Mouse (Mus musculus) midbrain, embryonic 11.5 days (tissue): ENCODE measurements at regions not wholly inside any gene's neighbourhood (a gene's known extent, or its start where the extent isn't known, plus 50 kb on each side); places are given as distances from the start of the nearest gene placed in this dataset.

Experiments used
- ATAC-seq: fragments of 200-750 bp; cut with Nextera tagmentation; 2 replicates; pipeline ENCODE4 v1.8.0; 2017; ENCODE audit warnings: moderate TSS enrichment, moderate library complexity; ENCODE audit not compliant: low FRiP score
- DNase-seq: peaks from one replicate; pipeline ENCODE4 v3.0.0; 2015; ENCODE audit warnings: low spot score; ENCODE audit errors: missing footprints
- H3K27ac ChIP-seq: fragments of 300-500 bp; sonication (generic); 2 replicates; pipeline ENCODE4 v1.5.1; 2014; ENCODE audit warnings: low read depth, low read length
- H3K27me3 ChIP-seq: fragments of 300-500 bp; sonication (generic); 2 replicates; pipeline ENCODE4 v1.6.1; 2014; ENCODE audit warnings: mild to moderate bottlenecking, low read length, moderate library complexity, mixed read lengths; ENCODE audit not compliant: control insufficient read depth, insufficient read depth
- H3K36me3 ChIP-seq: fragments of 300-500 bp; sonication (generic); 2 replicates; pipeline ENCODE4 v1.6.1; 2014; ENCODE audit warnings: mild to moderate bottlenecking, low read length, moderate library complexity, mixed read lengths; ENCODE audit not compliant: control insufficient read depth, insufficient read depth
- H3K4me1 ChIP-seq: fragments of 300-500 bp; sonication (generic); 2 replicates; pipeline ENCODE4 v1.6.1; 2014; ENCODE audit warnings: low read length; ENCODE audit not compliant: control insufficient read depth, insufficient read depth
- H3K4me2 ChIP-seq: fragments of 300-500 bp; sonication (generic); 2 replicates; pipeline ENCODE4 v1.6.1; 2014; ENCODE audit warnings: mild to moderate bottlenecking, moderate library complexity
- H3K4me3 ChIP-seq: fragments of 300-500 bp; sonication (generic); 2 replicates; pipeline ENCODE4 v1.5.1; 2014; ENCODE audit warnings: low read depth, low read length
- H3K9ac ChIP-seq: fragments of 300-500 bp; sonication (generic); 2 replicates; pipeline ENCODE4 v1.6.1; 2014; ENCODE audit warnings: low read length
- H3K9me3 ChIP-seq: fragments of 300-500 bp; sonication (generic); 2 replicates; pipeline ENCODE4 v1.6.1; 2016; ENCODE audit warnings: low read length; ENCODE audit not compliant: control insufficient read depth
- WGBS: fragments of 180-500 bp; shearing (Covaris S2); extraction: QIAGEN DNeasy Blood & Tissue Kit; methylation state at CpG from one replicate; pipeline ENCODE4 v1.1.7; 2014; 5-methylcytosine and 5-hydroxymethylcytosine counted together

GRCm38 (mm10) chr8:88919282-88919681 lies 124.7 kb downstream of the Sall1 start:
- ATAC-seq, result no peak
- Histone ChIP-seq H3K9ac (no peak overlapping the region), H3K9me3 (no peaks in the 10 kb centered on the region), H3K4me3 (no peak overlapping the region), H3K4me2 (no peak overlapping the region), H3K36me3 (no peaks in the 10 kb centered on the region), H3K4me1 (no peaks in the 10 kb centered on the region), H3K27me3 (no peaks in the 10 kb centered on the region), H3K27ac (no peak overlapping the region)
- DNase-seq, result no peak
- WGBS, result 82% methylated on average over 4 of the region's 4 CpGs

DNA sequence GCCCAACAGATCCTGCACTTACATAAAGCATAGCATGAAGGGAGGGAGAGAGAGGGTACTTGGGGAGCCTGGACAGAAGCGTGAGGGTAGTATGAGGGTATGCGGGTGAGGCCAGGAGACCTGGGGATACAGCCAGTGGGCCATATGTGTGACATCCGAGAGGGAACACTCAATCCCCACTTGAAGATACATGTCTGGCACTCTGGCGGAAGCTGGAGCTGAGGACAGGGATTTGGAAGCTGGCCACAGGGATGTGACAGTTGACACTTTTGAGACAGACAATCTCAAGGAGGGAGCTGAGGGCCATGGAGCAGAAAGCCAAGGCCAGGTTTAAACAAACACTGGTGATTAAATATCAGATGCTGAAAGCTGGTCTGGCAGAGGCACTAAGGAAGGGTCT lies 127.9 kb downstream of the Sall1 start:
- WGBS, result 87% methylated on average over 4 of the region's 4 CpGs
- no peak for DNase-seq
- no peaks in the 10 kb centered on the region for H3K9me3 ChIP-seq
- ATAC-seq, result no peak
- H3K27ac ChIP-seq, result no peak overlapping the region
- no peaks in the 10 kb centered on the region for H3K27me3 ChIP-seq
- H3K36me3 ChIP-seq, result no peaks in the 10 kb centered on the region
- H3K4me1 ChIP-seq, result no peaks in the 10 kb centered on the region
- H3K4me3 ChIP-seq, result no peak overlapping the region
- H3K4me2 ChIP-seq, result no peak overlapping the region
- H3K9ac ChIP-seq, result no peak overlapping the region

- H3K27ac ChIP-seq, result no peak overlapping the region
- no peak overlapping the region for H3K4me2 ChIP-seq
- H3K4me1 ChIP-seq, result no peaks in the 10 kb centered on the region
- H3K36me3 ChIP-seq, result no peaks in the 10 kb centered on the region
- no peak overlapping the region for H3K4me3 ChIP-seq
- DNase-seq, result no peak
- no peaks in the 10 kb centered on the region for H3K9me3 ChIP-seq
- H3K9ac ChIP-seq, result no peak overlapping the region
- 88% methylated on average over 6 of the region's 6 CpGs for whole genome bisulfite sequencing
- no peaks in the 10 kb centered on the region for H3K27me3 ChIP-seq
- ATAC-seq, result no peak
Observed at GRCm38 (mm10) chr8:88914657-88915056, 129.3 kb downstream of the Sall1 start.

- ATAC-seq (no peak), DNase-seq (no peak)
- WGBS, result 85% methylated on average over 6 of the region's 6 CpGs
- Histone ChIP-seq H3K4me1 (no peaks in the 10 kb centered on the region), H3K9me3 (no peaks in the 10 kb centered on the region), H3K4me2 (no peak overlapping the region), H3K4me3 (no peak overlapping the region), H3K36me3 (no peaks in the 10 kb centered on the region), H3K9ac (no peak overlapping the region), H3K27me3 (no peaks in the 10 kb centered on the region), H3K27ac (no peak overlapping the region)
Observed at GRCm38 (mm10) chr8:88914190-88914589, 129.8 kb downstream of the Sall1 start.

- no peak for ATAC-seq
- Histone ChIP-seq H3K4me1 (no peaks in the 10 kb centered on the region), H3K27ac (no peak overlapping the region), H3K4me3 (no peak overlapping the region), H3K4me2 (no peak overlapping the region), H3K9me3 (no peaks in the 10 kb centered on the region), H3K36me3 (no peaks in the 10 kb centered on the region), H3K27me3 (no peaks in the 10 kb centered on the region), H3K9ac (no peak overlapping the region)
- DNase-seq, result peak; percentile 53
- WGBS, result 91% methylated on average over 6 of the region's 6 CpGs
Observed at GRCm38 (mm10) chr8:88906244-88906643, 137.7 kb downstream of the Sall1 start.

GRCm38 (mm10) chr8:88903094-88903493 lies 140.9 kb downstream of the Sall1 start:
- DNase-seq (no peak), ATAC-seq (no peak)
- Histone ChIP-seq H3K9me3 (no peaks in the 10 kb centered on the region), H3K4me1 (no peaks in the 10 kb centered on the region), H3K9ac (no peak overlapping the region), H3K4me3 (no peak overlapping the region), H3K36me3 (no peaks in the 10 kb centered on the region), H3K4me2 (no peak overlapping the region), H3K27ac (no peak overlapping the region), H3K27me3 (no peaks in the 10 kb centered on the region)
- WGBS, result 86% methylated on average over 12 of the region's 12 CpGs

- Histone ChIP-seq H3K27me3 (no peaks in the 10 kb centered on the region), H3K36me3 (no peaks in the 10 kb centered on the region), H3K4me3 (no peak overlapping the region), H3K27ac (no peak overlapping the region), H3K9me3 (no peaks in the 10 kb centered on the region), H3K4me1 (no peaks in the 10 kb centered on the region), H3K4me2 (no peak overlapping the region), H3K9ac (no peak overlapping the region)
- DNase-seq (no peak), ATAC-seq (no peak)
- 89% methylated on average over 15 of the region's 15 CpGs for WGBS
Observed at GRCm38 (mm10) chr8:88883751-88884390, 160.1 kb downstream of the Sall1 start.

GRCm38 (mm10) chr8:88879857-88880256 lies 164.1 kb downstream of the Sall1 start:
- H3K4me1 ChIP-seq, result no peaks in the 10 kb centered on the region; the same call in 1 of the 2 replicates
- H3K9ac ChIP-seq, result no peak overlapping the region
- H3K4me3 ChIP-seq, result no peak overlapping the region
- DNase-seq (no peak), ATAC-seq (no peak)
- 81% methylated on average over 7 of the region's 7 CpGs for WGBS
- no peak overlapping the region for H3K27ac ChIP-seq
- H3K36me3 ChIP-seq, result no peaks in the 10 kb centered on the region
- no peak overlapping the region for H3K4me2 ChIP-seq
- no peaks in the 10 kb centered on the region for H3K27me3 ChIP-seq
- no peaks in the 10 kb centered on the region for H3K9me3 ChIP-seq

DNA sequence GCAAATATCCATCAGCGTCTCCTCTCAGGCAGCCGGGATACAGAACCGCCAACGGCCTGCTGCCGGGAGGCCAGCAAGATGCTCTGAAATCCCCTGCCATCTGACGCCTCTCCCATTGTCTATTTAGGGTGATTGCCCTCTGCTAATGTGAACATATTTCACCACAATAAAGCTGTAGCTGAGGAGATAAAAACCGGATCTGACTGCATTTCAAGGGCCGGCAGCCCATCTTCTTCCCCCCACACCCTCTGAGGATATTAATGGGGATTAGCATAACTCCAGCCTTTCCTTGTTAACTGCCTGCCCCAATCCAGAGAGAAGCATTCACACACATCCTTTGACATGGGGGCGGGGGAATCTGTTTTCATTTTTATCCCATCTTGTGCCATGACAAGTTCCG lies 166.0 kb downstream of the Sall1 start:
- Histone ChIP-seq H3K36me3 (no peaks in the 10 kb centered on the region), H3K4me1 (no peaks in the 10 kb centered on the region; the same call in 1 of the 2 replicates), H3K4me3 (no peak overlapping the region), H3K9me3 (no peaks in the 10 kb centered on the region), H3K4me2 (no peak overlapping the region), H3K27me3 (no peaks in the 10 kb centered on the region), H3K27ac (no peak overlapping the region), H3K9ac (no peak overlapping the region)
- DNase-seq (peak; percentile 80), ATAC-seq (no peak)
- 47% methylated on average over 10 of the region's 10 CpGs for WGBS
